Mouse (Mus musculus): ENCODE measurements around the gene Nipsnap1. TPM values are rescaled to one million over a fixed set of nuclear protein-coding genes. Genes with fewer than 3 reads are reported as not detected.
A peak's percentile ranks its signal among the peaks of the same experiment; 100 is the strongest.

Nipsnap1 gene
- 3.4 to 12.7 TPM (median 4.8 TPM) in 3 replicates for total RNA-seq (2017)

DNA sequence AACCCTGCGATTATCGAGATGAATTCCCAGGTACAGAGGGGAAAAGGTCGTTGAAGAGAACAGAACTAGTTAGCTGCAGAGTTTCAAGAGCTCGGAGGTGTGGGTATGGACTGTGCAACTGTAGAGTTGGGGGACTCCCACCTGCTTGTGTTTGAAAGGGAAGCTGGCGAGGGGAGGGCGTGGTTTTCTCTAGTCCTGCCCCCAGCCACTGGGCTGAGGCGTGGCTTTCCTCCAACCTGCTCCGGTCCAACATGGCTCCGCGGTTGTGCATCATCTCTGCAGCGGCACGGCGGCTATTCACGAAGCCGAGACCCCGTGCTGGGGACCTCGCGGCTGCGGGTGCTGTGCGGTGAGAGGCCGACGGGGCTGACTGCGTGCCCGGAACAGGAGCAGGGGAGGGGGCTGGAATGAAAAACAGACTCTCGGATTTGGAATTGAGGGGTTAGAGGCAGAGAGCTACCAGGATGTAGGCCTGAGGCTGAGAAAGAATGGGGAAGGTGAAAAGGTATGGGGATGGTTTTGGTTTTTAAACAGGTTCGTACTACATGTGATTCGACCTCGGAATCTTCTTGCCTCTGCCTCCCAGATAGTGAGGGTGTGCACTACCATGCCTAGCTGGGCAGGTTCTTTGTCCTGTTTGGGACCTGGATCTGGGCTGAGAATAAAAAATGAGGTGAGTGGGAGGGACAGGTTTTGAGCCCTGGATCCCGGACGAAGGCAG, at the start of gene Nipsnap1:
Gene Nipsnap1, plus strand, starts transcription at position 197 of the 721 bp plus-strand sequence.
- peak; percentile 92 for ATAC-seq (replicated peaks; ENCODE audit: insufficient number of reproducible peaks, low FRiP score, low TSS enrichment, poor library complexity, severe bottlenecking)

DNA sequence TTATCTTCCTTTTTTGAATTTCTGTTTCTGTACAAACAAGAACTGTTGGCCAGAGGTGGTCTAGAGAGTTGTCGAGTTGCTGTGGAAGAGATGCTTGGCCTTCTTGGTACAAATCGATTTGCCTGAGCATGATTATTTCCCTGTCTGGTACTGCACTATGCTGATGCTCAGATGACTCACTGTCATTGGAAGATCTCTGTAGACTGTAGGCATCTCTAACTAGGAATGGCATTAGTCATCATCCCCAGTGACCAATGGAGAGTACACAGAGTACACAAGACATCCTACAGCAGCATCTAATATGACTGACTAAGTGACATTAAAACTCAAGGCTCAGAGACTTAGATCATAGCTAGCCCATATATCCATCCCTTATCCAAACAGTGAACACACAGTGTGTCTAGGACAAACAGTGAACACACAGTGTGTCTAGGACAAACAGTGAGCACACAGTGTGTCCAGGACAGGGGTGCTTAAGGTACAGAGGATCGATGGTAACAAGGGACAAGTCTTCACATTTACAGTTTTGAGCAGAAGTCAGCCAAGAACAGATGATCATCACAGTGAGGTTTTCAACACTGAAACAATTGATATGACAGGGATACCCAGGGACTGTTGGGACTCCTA, 47.5 kb upstream of the Nipsnap1 start:
- no peak for ATAC-seq (replicated peaks; ENCODE audit: insufficient number of reproducible peaks, low FRiP score, low TSS enrichment, poor library complexity, severe bottlenecking)

DNA sequence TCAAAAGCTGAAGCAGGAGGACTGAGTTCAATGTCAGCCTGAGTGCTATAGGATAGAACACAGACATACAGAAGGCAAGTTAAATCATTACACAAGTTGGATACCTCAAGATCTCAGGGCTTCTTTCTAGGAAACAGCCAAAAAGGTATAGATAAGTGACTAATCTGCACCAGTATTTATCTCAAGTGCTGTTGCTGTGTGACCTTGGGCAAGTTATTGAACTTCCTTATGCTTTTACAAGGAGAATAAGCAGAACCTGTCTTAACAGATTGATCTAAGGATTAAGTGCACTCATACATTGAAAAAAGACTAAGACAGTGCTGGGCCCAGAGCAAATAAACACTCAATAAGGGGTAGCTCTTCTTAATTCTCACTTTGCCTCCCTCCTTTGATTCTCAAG, 46.4 kb upstream of the Nipsnap1 start:
- no peak for ATAC-seq (replicated peaks; ENCODE audit: insufficient number of reproducible peaks, low FRiP score, low TSS enrichment, poor library complexity, severe bottlenecking)

DNA sequence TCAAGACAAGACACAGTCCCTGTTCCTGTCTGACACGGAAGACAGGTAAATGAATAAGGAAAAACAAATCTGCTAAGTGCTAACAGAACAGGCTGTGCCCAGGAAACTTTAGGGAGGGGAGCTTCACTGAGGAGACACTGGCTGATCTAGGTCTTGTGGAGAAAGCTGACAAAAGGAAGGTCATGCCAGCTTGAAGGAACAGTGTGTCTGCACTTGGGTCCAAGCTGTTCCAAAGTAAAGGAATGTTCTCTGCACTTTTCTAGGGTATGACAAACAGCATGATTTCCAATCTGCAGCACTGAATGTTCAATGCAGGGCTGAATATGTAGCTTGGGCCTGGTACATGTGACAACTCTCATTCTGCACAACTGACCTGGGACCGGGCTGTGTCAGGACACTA, 45.8 kb upstream of the Nipsnap1 start:
- ATAC-seq (replicated peaks; ENCODE audit: insufficient number of reproducible peaks, low FRiP score, low TSS enrichment, poor library complexity, severe bottlenecking), result no peak

DNA sequence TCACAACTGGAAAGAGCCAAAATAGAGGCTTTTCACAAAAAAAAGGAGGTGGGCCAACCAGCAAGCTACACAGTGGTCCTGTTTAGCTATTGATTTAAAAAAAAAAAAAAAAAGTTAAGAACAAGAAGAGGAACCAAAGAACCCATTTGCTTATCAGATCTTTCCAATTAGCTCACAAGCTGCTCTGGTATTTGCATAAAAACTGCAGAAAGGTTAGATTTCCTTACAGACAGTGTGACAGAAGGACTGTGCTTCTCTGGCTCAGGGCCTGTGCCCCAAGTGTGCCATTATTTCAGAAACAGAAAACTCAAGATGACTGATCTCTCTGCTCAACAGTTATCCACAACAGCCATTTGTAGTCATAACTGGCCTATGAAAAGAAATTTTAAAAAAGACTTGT, 42.7 kb upstream of the Nipsnap1 start:
- no peak for ATAC-seq (replicated peaks; ENCODE audit: insufficient number of reproducible peaks, low FRiP score, low TSS enrichment, poor library complexity, severe bottlenecking)

DNA sequence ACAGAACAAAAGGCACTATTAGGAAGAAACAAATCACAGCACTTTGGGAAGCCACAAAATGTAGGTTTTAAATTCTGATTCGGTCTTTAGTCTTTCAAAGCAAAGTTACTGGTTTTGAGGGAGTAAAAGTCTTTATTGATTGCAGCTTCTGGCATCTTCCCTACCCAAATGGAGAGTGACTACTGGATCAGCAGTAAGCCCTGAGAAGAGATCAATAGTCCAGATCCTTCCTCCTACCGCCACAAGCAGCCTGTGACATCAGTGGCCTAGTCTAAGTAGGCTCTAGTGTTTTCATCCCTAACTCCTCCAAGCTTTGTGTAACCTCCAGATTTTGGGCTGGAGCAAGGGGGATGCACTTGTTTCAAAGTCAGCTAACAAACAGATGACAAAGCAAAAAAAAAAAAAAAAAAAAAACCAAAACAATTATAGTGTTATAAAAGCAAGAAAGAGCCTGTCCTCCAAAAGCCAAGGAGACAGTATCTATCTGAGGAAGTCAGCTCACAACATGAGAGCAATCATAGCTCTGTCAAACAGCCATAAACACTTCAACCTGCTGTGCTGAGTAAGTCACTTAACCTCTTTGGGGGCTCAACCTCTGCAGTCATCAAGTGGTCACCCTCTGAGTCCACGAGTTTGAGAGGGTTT, 40.3 kb upstream of the Nipsnap1 start:
- ATAC-seq (replicated peaks; ENCODE audit: insufficient number of reproducible peaks, low FRiP score, low TSS enrichment, poor library complexity, severe bottlenecking), result no peak

DNA sequence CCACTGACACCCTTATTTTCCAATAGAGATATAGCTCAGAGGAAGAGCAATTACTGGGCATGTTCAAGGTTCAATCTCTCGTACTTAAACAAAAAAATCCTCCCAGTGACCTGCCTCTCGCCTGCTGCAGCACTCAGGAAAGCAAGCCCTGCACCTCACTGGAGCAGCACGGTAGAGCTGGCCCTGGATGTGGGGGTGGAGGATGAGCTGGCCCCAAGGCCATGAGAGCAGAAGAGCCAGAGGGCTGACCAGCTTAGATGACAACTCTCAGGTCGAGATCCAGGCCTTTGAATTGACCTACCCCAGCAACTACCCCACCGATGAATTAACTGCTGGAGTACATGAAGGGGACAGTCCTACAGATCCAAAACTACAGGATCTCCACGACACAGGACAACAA, 38.3 kb upstream of the Nipsnap1 start:
- ATAC-seq (replicated peaks; ENCODE audit: insufficient number of reproducible peaks, low FRiP score, low TSS enrichment, poor library complexity, severe bottlenecking), result no peak

DNA sequence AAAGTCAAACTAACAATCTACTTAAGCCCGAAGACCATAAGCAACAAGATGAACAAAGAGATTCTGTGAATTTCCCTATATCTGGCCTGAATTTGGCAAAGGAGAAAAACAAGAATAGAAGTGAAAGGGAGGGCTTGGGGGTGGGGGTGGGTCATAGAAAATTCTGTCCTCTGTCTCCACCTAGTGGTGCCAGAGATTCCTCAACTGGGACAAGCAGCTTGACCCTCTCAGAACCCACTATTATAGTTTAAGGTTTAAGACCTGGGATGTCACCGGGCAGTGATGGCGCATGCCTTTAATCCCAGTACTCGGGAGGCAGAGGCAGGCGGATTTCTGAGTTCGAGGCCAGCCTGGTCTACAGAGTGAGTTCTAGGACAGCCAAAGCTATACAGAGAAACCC, 37.0 kb upstream of the Nipsnap1 start:
- ATAC-seq (replicated peaks; ENCODE audit: insufficient number of reproducible peaks, low FRiP score, low TSS enrichment, poor library complexity, severe bottlenecking), result peak; percentile 67; the same call in 1 of the 2 replicates

DNA sequence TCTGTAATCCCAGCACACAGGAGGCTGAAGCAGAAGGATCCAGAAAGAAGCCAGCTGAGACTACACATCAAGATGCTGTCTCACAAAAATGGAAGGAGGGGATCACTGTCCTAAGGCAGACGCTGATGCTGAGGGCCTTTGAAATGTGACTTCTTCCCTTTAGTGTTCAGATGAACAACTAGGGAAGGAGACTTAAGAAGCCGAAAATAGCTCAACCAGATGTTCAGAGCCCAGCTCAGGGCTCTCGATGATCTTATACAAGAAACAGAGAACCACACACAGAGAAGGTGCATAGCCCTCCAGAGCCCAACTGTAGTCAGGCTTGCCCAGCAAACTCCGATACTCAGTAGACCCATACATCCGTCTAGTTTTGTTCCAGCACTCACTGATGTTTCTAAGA, 36.4 kb upstream of the Nipsnap1 start:
- ATAC-seq (replicated peaks; ENCODE audit: insufficient number of reproducible peaks, low FRiP score, low TSS enrichment, poor library complexity, severe bottlenecking), result no peak

DNA sequence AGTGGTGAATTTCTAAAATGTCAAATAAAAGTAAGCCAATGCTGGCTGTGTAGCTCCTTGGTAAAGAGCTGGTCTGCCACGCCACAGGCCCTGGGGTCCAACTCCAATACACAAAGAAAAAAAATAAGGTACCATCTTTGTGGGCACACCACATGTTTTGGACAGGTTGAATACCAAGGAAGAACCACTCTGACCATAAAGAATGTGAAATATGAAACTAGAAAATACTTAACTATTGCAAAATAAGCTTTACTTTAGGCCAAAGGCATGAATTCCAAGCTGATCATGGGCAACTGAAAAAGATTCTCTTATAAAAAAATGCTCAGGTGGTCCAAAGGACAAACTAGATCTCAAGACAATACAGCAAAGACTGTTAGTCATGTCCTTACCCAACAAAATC, 35.5 kb upstream of the Nipsnap1 start:
- no peak for ATAC-seq (replicated peaks; ENCODE audit: insufficient number of reproducible peaks, low FRiP score, low TSS enrichment, poor library complexity, severe bottlenecking)

DNA sequence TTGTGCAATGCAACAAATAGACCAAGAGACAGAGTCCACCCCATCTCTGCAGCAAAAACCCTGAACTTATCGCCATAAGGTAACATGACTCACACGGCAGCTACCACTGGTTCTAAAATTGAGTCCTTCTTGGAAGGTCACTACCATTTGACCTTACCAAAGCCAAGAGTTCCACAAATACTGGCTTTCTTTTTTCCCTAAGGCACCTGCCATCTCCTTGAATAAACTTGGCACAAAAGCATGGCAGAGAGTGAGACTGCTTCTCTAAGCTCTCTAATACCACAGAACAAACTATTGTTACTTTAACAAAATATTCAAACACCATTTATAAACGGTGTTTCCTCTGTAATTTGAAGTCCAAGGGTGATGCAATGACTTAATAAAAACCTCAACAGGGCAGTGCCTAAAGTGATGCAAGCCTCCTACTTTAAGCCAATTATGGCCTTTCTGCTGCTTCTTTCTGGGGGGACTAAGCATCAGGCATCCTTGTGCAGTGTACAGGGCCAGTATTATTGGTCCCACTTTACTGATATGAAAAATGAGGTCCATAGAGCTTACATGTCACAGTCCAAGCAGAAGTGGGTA, 32.7 kb upstream of the Nipsnap1 start:
- no peak for ATAC-seq (replicated peaks; ENCODE audit: insufficient number of reproducible peaks, low FRiP score, low TSS enrichment, poor library complexity, severe bottlenecking)

DNA sequence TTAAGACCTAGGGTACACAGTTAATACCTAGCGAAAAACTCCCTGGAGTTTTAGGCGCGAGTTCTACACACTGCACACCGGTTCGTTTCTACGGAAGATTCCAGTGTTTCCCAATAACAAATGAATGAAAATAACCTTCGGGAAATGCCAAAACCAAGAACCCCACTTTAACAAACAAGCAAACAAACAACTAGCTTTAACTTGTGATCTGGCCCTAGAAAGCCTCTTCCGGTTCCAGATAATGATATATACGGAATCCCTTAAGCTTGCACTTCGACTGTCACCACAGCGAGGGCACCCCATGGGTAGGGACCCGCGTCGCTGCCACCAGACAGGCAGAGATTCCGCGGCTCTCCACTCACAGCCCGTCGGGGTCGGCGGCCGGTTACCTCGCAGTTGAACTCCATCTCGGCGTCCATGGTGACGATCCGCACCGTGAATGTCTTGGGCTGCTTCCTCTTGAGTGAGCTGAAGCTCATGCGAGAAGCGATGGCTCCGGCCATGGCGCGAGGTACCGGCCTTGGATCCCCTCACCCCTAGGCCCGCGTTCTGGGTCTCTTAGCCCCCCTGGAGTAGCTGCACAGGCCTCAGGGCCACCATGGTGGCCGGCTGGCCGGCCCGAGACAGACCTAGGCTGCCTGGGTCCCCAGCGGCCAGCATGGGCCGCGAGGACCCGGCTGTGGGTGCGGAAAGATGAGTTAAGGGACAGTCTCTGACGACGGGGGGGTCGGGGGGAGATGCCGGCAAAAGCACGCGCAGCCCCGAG, 25.1 kb upstream of the Nipsnap1 start:
- ATAC-seq (replicated peaks; ENCODE audit: insufficient number of reproducible peaks, low FRiP score, low TSS enrichment, poor library complexity, severe bottlenecking), result peak; percentile 51; the same call in 1 of the 2 replicates

DNA sequence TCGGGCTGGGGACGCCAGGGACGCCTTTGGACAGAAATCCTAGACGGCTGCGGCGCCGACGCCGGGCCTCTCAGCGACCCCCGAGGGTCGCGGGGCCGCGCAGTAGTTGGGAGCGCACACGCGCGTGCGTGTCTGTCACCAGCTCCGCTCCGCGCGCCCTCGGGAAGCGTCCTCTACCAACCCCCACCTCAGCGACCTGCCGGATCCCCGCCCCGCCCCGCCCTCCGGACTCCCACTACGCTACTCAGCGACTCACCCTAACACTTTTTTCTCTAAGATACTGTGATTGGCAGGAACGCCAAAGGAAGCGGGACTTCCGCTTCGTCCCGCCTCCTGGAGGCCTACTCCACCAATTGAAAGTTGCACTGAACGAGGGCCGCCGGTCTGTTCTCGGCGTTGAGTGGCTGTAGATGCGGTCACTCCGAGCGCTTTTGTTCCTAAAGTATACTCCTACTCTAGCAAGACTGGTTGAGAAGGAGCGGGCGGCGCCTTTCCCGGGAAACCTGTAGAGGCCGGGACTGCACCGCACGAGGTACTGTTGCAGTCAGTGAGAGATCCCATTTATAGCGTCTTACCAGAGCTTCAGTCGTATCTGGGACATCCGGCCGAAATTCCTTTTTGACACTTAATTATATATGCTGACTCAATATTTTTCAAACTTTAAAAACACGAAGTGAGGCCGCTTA, 24.4 kb upstream of the Nipsnap1 start, which contains the start of gene Nf2:
Gene Nf2, minus strand, starts transcription at position 279 of the 686 bp plus-strand sequence.
- ATAC-seq (replicated peaks; ENCODE audit: insufficient number of reproducible peaks, low FRiP score, low TSS enrichment, poor library complexity, severe bottlenecking), result peak; percentile 100

DNA sequence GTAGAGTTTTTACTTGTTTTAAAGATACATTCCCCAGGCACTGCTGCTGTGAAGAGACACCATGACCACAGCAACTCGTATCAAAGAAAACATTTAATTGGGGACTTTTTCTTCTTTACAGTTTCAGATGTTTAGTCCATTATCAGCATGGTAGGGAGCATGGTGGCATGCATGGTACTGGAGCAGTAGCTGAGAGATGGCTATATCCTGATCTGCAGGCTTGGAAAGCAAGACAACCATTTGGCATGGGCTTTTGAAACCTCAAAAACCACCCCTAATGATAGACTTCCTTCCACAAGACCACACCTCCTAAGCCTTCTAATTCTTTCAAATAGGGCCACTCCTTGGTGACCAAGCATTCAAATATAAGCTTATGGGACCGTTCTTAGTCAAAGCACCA, 23.3 kb upstream of the Nipsnap1 start:
- ATAC-seq (replicated peaks; ENCODE audit: insufficient number of reproducible peaks, low FRiP score, low TSS enrichment, poor library complexity, severe bottlenecking), result no peak

DNA sequence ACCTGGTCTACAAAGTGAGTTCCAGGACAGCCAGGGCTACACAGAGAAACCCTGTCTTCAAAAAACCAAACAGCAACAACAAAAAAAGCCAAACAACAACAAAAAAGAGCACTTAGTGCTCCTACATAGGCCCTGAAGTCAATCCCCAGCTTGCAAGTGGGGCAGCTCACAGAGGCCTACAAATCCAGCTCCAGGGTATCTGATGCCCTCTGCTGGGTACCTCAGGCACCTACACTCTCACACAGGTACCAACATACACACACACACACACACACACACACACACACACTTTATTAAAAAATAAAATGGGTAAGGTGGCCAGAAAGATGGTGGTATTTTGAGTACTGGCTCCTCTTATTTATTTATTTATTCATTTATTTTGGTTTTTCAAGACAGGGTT, 20.7 kb upstream of the Nipsnap1 start:
- no peak for ATAC-seq (replicated peaks; ENCODE audit: insufficient number of reproducible peaks, low FRiP score, low TSS enrichment, poor library complexity, severe bottlenecking)

DNA sequence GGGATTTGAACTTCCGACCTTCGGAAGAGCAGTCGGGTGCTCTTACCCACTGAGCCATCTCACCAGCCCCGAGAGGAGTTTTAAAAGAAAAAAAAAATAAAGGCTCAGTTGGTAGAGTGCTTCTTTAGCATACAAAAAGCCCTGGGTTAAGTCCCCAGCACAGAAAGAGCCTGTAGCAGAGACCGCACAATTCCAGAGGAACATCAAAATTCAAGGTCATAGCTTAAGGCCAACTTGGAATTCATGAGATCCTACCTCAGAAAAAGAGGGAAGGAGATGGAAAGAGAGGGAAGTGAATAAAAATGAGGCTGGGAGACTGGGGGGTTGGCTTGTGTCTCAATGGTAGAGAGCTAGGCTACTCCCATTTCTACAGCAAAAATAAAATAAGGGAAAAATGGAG, 19.6 kb upstream of the Nipsnap1 start:
- ATAC-seq (replicated peaks; ENCODE audit: insufficient number of reproducible peaks, low FRiP score, low TSS enrichment, poor library complexity, severe bottlenecking), result no peak

DNA sequence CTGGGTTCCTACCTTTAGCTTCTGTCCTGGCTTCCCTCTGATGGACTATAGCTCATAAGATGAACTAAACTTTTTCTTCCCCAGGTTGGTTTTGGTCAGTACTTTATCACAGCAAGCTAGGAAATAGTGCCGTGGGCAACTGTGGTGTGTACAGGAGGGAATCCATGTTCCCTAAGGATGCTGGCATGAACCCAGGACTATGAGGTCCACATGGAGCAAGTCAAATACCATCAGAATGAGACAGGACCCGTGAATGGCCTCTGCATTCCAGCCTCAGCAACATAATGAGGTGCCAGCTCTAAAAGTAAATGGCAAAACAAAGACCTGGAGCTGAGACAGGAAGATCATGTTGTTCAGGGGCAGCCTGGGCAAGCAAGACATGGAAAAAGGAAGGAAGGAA, 15.3 kb upstream of the Nipsnap1 start:
- no peak for ATAC-seq (replicated peaks; ENCODE audit: insufficient number of reproducible peaks, low FRiP score, low TSS enrichment, poor library complexity, severe bottlenecking)

DNA sequence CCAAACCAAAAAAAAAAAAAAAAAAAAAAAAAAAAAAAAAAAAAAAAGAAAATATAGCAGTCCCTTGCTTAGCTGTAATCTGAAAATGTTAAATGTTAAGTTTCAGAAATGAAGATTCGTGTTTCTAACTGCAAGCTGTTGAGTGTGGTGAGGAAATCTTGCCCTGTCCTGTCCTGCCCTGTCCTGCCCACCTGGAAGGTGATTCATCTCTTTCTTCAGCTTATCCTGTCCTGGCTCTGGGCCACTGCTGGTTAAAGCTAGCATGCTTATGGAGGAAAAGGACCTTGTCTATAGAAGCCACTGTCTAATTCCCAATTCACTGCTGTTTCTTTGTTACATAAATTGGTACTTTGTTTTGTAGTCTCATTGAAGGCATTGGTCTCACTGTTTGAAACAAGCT, 12.8 kb upstream of the Nipsnap1 start:
- ATAC-seq (replicated peaks; ENCODE audit: insufficient number of reproducible peaks, low FRiP score, low TSS enrichment, poor library complexity, severe bottlenecking), result no peak

Data from monocyte, adult 5-6 weeks (primary cell).